Mouse (Mus musculus) adrenal gland (tissue): ENCODE data around the gene Ubap1l.
"Not testable (repeated sequence)": the region's sequence is repeated elsewhere in the genome, so short reads cannot be mapped to it uniquely, and the experiment has no call there.

Source experiments
- intact Hi-C: fragments of 180-260 bp; cut with DNase I; formaldehyde crosslinking; loops from one replicate; pipeline ENCODE4 v1.15.1; 2025
- long read RNA-seq, 2 experiments: library from polyadenylated mRNA; unstranded; transcript quantifications; one replicate each; pipeline ENCODE4 v2.0.0; 2020; ENCODE audit warnings: borderline replicate concordance in 1 of 2; ENCODE audit not compliant: insufficient replicate concordance in 1 of 2

The Ubap1l gene
- long read RNA-seq, experiment 1 = 0 reads
- long read RNA-seq, experiment 2 = 0 reads

DNA sequence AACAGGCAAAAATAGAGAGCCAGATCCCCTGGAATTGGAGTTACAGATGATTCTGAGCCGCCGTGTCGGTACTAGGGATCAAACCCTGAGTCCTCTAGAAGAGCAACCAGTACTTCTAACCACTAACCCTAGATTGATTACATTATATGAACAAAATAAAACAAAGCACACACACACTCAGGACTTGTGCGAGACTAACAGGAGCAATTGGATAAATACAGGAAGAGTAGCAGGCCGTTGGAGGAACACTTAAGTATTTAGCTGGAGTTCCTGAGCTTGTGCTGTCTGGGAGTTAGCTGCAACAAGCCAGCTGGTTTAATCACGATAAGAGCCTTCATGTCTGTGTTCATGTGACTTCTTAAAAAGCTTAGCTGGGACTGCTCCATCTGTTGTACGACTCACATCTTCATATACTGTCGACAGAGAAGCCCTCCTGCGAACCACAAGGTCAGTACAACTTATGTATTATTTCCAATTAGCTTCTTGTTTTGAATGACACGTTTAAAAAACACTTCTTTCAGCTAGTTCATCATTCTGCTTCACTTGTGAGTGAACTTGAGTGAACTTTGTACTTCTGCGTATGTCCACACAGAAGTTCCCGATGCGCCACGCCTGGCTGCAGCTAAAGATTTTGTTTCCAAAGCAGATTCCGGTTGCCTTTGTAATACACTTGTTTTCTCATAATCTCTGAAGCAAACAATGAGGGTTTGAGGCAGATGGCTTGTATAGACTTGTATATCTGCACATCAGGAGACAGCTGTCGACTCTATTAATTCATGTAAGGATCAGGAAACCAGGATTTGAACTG lies at the start of gene Ubap1l:
TSS of gene Ubap1l (plus strand) at position 401 of the 808 bp plus-strand sequence.
- intact Hi-C loops = no loop called here

DNA sequence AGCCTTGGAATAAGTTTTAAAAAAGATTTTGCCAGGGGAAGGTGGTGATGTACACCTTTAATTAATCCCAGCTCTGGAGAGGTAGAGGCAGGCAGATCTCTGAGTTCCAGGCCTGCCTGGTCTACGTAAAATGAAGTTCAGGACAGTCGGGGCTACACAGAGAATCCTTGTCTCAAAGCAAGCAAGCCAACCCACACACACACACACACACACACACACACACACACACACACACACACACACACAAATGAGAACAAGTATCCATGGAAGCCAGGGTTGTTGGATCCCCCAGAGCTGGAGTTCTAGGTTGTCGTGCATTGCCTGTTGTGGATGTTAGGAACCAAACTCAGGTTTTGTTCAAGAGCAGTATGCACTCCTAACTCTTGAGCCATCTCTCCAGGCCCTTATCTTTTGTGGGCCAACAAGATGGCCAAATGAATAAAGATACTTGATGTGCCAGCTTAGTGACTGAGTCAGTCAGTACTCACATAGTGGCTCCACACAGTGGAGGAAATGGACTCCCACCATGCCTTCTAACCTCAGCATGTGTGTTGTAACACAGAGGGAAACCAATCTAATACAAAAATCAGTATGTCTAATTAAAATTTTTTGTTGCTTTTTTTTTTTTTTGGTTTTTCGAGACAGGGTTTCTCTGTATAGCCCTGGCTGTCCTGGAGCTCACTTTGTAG lies 48.0 kb upstream of the Ubap1l start:
- intact Hi-C loops = no loop called here

DNA sequence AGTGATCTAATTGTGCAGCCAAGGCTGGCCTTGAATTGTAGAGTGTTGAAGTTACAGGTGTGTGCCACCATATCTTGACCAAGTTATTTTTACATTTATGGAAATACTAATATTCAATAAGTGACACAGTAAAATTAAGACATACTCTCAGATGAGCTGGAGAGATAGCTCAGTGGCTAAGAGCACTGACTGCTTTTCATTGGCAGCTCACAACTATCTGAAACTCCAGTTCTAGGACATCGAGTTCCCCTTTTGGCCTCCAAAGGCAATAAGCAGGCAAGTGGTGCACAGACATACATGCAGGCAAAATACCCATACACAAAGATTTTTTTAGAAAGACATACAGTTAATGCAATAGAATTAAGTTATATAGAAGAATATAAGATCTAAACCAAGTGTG lies 47.0 kb upstream of the Ubap1l start:
- intact Hi-C loops = no loop called here

DNA sequence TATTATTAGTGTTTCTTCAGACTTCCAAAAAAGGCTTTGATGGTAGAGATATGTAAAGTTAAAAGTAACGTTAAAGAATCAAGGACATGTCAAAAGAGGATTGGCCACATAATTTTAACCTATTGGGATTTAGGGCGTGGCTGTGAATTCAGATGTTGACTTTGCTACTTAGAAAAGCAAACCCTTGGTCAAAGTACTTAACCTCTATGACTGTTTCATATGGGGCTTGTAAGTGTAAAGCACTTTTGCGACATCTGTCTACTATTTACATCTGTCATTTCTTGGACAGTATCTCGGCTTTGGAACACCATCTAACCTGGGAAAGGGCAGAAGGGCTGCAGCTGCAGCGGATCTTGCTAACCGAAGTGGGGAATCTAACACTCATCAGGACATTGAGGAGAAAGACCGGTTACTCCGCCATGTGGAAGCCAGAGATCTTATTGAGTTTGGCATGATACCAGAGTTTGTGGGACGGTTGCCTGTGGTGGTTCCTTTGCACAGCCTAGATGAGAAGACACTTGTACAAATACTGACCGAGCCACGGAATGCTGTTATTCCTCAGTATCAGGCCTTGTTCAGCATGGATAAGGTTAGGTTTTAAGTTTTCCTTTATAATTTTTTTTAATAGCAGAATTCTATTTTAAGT lies 38.5 kb upstream of the Ubap1l start:
- intact Hi-C loops = no loop called here

DNA sequence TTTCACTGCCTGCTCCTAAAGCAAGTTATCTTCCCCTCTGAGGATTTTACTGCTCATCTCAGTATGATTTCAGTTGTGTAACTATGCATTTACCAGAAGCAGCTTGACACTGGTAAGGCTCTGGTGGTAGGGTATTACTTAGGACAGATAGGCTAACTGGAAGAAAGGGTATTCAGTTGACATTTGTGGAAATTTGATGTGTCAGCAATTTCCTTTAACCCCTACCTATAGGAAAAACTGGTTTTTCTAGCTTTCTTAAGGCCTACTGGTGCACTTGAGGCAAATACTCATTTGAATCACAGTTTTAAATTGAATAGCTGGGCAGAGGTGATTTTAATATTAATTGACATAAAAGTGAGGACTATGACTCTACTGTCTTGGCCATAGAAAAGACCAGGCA lies 34.9 kb upstream of the Ubap1l start:
- intact Hi-C loops = no loop called here

DNA sequence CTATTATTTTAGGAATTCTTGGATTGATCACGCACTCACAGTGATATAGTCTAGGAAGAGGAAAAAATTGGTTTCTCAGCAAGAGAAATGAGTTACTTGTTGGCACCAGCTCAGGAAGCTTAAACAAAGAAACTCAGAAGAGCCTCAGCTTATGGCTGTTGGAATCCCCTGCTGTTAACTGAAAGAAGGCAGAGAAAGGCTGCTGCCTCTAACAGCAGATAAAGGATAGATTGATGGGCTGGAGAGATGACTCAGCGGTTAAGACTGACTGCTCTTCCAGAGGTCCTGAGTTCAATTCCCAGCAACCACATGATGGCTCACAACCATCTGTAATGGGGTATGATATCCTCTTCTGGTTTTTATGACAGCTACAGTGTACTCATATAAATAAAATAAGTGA lies 33.5 kb upstream of the Ubap1l start:
- intact Hi-C loops = no loop called here

DNA sequence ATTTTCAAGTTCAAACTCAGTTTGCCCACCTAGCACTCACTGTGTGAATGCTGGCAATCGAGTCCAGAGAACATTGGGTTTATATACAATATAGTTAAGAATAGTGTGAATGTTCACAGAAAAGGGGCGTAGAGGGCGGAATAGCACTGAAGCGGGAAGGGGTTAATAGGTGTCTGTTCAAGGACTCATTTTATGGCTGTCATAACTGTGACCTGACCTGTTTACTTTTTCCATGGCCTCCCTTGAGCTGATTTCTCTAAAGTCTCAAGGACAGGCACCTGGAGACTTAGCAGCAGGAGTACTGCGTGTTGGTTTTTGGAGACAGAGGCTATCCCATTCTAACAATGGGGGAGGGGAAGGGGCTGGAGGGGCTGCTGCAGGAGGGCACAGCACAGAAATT lies 26.9 kb upstream of the Ubap1l start:
- intact Hi-C loops = no loop called here

DNA sequence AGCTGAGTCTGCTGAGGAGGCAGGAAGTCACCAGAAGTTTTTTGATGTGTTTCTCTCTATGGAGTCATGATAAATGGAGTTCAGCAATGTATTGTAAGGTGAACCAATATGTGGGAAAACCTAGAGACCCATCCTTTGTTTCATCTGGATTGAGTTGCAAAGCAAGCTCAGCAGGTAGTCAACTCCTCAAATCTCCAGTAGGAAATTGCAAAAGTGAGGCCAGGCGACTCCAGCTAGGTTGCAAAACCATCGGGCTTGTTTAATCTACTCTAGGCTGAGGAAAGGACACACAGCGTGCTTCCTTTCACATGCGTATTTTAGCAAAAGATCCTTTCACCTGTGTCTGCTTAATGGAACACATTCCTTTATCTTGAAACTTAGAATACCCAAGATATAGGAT lies 21.7 kb upstream of the Ubap1l start:
- intact Hi-C loops = no loop called here

DNA sequence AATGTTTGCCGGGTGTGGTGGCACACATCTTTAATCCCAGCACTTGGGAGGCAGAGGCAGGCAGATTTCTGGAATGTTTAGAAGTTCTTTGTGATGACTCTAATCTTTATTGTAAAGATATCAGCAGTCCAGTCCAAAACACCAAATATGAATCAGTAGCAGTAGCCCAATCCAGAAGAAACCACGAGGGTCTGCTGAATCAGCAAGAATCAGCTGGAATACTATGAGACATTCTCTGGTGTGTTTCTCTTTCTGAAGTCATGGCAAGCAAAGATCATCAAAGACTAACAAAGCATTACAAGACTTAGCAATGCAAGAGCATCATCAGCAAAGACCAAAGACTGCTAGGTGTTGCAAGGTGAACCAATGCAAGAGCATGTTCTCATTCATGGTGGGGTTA lies 20.4 kb upstream of the Ubap1l start:
- intact Hi-C loops = no loop called here

DNA sequence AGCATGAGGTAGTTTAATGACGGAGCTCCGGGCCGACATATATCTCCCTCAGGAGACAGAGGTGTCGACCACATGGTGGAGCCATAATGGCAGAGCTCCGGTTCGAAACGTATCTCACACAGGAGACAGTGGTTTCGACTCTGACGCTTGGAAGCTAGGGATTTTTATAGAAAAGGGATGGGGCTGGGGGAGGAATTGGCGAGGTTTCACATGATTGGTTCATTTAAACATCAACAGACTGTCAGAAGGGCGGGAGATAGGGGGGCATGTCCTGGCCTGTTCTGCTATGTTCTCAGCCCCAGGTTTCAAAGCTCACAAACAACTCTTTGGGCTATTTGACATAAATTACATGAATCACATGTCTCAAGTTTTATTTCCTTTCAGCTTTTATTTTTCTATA lies 15.4 kb upstream of the Ubap1l start:
- intact Hi-C loops = not testable (repeated sequence)

DNA sequence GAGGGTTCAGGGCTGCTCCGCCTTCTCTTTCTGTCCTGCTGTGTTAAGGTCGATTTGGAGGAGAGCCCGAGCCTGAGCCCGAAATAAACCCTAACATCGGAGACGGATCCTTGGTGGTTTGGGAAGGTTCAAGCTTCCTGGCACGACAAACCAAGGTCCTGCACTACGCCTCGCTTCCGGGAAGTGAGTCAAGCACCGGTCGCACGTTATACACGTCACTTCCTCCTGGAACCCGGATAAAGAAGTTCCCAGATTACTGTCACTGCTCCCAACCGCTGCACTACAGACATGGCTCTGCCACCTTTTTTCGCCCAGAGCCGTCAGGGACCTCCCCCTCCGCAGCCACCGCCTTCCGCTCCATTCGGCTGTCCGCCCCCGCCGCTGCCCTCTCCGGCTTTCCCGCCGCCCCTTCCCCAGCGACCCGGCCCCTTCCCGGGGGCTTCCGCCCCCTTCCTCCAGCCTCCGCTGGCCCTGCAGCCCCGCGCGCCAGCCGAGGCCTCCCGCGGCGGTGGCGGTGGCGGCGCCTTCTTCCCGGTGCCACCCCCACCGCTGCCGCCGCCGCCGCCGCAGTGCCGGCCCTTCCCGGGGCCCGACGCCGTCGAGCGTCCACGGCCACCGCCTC lies 14.9 kb upstream of the Ubap1l start, which contains the start of gene Pdcd7:
TSS of gene Pdcd7 (plus strand) at position 251 of the 622 bp plus-strand sequence.
- intact Hi-C loops = no loop called here

DNA sequence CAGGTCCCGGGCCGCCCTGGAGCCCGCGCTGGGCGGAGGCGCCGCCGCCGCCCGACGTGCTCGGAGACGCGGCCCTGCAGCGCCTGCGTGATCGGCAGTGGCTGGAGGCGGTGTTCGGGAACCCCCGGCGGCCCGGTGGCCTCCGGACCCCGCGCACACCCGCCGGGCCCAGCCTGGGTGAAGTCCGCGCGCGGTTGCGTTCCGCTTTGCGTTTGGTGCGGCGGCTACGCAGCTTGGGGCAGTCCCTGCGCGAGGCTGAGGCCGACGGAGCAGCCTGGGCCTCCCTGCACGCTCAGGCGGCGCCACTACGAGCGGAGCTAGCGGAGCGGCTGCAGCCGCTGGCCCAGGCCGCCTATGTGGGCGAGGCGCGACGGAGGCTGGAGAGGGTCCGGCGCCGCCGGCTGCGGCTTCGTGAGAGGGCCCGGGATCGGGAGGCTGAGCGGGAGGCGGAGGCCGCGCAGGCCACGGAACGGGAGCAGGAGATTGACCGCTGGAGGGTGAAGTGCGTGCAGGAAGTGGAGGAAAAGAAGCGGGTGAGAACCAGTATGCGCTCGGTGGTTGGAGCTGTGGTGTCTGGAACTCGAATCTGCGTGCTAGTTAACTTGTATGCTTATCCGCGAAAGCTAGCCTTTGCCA lies 14.2 kb upstream of the Ubap1l start:
- intact Hi-C loops = no loop called here

DNA sequence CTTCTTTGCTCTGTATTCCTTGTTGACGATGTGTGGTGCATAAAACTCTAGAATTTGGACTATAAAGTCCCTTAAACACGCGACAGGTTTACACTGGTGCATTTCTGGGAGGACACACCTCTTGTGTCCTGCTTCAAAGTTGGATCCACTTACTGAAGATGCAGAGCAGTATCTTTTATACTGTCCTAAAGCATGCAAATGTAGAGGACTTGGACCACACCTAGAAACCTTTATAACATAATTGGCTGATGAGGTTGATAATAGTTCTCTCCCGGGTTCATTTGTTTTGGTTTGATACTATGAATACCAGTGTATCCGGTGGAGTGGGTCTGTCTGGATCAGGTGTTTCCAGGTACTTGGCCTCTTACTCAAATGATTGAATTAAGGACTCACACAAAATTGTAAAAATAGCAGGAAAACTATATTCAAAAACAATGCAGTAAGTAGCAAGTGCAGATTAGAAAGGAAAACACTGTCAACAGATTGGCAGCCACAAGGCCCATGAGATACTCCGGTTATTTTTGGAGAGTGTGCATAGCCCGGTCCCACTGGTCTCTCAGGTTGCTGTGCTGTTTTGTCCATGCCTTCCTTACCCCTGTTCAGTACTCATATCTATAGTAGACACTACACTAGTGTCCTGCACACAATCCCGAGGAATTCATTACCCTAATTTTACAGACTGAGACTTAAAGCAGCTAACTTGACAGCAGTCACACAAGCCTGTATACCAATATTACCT lies 13.6 kb upstream of the Ubap1l start:
- intact Hi-C loops = no loop called here

DNA sequence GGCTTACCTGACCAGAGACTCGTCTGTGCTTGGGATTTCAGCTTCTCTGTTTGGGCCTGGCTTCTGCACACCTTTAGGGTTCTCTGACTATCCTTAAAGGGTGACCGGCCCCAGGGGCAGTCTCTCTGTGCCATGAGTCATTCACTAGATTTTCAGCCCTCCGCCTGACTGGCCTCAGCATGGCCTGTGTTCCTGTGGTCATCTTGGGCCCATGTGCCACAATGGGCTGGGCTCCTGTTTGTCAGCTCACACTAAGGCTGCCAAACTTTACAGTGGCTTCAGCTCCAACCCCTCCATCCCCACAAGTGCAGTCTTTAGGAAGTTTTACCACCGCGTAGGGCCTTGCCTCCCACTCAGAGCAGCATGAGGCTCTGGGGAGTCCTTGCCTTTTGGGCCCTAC lies 7.6 kb upstream of the Ubap1l start:
- intact Hi-C loops = no loop called here

DNA sequence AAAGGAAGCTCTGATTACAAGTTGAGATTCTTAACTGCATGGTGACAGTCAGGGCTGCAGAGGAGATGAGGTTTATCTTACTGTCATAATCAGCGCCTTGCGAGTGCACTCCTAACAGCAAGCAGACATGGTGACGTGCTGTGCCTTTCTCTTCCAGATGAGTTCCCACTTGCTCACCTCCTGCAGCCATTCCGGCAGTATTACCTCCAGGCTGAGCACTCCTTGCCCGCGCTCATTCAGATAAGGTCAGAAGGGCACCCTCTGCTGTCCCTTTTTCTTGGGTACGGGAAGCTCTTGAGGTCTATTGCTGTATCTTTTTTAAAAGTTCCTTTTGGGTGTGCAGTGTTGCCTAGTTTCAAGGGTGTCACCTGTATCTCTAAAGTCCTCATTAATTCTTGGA lies 4.3 kb upstream of the Ubap1l start:
- intact Hi-C loops = no loop called here

DNA sequence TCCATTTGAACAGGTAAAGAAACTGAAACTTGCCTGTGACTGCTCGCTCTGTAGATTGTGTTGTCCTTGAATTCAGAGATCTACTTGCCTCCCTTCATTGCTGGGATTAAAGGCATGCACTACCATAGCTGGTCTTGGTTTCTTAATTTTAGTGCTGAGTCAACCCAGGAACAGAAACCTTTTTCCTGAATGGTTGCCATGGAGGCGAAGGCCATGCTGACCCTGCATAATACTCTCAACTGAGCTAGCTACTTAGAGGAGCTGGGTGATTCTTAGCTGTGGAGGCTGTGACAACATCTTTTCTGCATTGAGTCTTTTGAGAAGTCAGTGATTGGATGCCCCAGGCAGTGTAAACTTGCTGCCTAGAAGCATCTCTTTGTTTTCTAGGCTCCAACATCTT lies 3.9 kb upstream of the Ubap1l start:
- intact Hi-C loops = no loop called here

DNA sequence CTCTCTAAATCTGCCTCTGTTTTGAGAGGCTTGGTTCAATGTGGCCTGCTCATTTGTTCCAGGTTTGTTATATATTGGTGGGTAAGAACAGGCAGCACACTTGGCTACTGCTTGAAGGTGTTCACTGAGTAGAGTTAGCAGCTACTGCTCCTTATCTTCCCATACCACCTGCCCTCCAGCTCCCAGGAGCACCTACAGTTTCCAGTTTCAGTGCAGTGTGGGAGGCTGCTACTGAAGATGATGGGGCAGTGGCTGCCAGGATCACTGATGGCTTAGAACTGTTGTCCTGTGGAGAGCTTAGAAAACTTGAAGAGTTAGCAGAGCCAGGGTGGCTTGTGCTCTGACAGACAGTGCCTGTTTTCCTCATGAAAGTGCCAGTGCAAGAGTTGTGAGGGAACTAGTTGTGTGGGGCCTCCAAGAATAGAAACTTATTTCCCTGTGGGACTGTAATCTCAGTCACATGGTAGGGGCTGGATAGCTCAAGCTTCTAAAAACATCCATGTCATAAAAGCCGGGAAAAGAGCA lies 1.8 kb upstream of the Ubap1l start:
- intact Hi-C loops = no loop called here

DNA sequence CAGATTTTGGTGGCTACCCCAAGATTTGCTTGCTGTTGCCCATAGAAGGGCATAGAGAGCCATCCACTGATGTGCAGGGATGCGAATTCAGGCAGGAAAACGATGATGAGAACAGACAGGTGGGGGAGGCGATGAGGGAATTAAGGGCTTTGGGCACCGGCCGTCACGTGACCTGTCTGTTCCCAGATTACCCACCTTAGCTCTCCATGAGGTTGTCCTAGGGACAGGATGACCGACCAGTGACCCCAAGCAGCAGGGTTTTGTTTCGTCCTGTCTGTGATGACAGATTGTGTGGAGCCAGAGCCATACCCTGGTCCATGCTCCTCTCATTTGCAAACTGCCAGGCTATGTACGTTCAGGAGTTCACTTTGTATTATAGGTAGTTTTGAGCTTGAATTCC lies 2.8 kb downstream of the Ubap1l start:
- intact Hi-C loops = no loop called here

DNA sequence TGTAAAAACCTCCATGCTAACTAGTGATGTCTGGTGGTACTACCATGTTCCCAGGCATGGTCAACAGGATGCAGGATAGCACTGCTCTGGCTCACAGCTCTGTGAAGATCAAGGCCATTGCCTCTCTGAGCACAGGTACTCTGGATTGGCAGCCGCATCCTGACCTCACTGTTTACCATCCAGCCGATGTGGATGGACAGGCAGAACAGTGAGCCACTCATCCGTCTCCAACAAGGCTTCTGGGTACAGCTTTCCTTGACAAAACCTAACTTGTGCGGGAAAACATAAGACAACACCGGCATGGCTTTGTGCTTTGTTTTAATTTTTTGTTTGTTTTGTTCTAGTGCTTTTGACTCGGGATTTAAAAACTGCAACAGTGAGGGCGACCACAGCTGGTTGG lies 4.9 kb downstream of the Ubap1l start:
- intact Hi-C loops = no loop called here

DNA sequence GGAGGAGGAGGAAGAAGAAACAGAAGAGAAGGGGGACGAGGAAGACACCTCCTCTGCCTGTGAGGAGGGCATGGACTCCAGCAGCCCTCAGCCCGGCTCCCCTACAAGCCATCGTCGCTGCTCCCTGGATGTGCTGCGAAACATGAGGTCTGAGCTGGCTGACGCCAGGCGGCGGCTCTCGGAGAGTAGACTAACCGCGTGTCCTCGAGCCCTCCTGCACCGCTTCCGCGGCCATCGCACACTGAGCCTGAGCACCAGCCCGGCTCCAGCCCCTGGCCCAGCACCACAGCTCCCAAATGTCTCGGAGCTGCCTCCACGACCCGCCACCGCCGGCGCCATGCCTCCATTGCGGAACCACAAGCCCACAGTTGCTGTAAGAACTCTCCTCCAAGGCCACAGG lies 10.9 kb downstream of the Ubap1l start:
- intact Hi-C loops = loop anchor here (5.0 kb wide), 1 partner anchor 61 kb away; no protein-coding TSS in a partner anchor
